Mouse (Mus musculus): ENCODE measurements around the gene Vmn2r69.

Vmn2r69 gene

GRCm38 (mm10) chr7:85415820-85416219 lies at the start of gene Vmn2r69:
TSS of gene Vmn2r69 (minus strand) at chr7:85415920.
- DNase-seq (ENCODE audit: low spot score in 2 of 2), result no peak

Measured in right cerebral cortex, postnatal 36 days (tissue).